Mouse (Mus musculus) cerebellum, postnatal 14 days (tissue): ENCODE results near the gene Gm11937.
A peak's percentile ranks its signal among the peaks of the same experiment; 100 is the strongest.

Experiments
- DNase-seq, 2 experiments: peaks; one replicate each; pipeline ENCODE4 v3.0.0; 2021; ENCODE audit warnings: mixed read lengths in 2 of 2

Gm11937 gene

DNA sequence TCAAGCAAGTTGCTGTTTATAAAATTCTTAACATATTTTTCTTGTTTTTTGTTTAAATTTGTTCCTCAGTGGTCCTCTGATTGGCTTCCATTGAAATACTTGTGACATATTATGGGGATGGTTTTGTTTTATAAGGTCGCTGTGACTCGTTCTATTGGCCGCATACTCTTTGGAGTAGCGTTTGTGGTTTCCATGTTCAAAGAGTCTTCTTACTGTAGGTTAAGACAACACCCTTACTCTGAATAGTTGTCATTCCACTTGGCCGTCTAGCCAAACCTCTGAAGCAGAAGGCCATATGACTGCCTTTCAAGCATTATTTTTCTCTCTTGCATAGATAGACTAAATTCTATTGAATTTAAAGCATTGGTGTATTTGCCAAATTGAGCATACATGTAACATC is 28.9 kb downstream of the Gm11937 start:
- no peak for DNase-seq

DNA sequence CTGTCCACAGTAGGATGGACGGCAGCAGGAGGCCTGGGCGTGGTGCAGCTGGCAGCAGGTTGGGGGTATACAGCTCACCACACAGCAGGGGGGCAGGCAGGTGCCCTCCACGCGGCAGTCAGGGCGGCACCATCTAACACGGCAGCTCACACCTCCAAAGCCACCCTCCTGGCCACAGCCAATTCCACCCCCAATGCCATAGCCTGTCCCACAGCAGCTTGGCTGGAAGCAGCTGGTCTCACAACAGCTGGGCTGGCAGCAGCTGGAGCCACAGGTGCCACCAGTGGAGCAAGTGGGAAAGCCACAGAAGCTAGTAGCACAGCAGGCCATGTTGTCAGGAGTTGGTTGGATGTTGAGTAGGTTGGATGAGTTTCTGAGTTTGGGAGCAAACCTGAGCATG is 29.4 kb downstream of the Gm11937 start, which contains the start of gene Krtap1-5:
TSS of gene Krtap1-5 (minus strand) at position 381 of the 400 bp plus-strand sequence.
- no peak for DNase-seq

DNA sequence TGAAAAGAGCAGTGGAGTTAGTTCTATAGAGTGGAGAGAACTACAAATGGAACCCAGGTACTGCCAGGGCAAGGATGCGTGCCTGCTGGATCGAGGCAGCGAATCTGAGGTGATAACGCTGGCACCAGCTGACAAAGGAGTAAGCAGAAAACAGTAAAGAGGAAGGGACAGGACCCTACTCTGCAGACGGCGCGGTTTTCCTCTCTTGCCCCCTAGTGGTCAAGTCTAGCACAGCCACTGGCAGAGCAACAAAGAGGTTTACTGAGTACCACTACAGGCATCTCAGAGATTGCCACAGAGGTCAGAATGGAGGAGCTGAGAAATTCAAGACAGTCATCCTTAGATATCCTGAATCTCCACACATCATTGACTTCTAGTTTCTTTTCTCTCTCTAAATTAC is 35.9 kb downstream of the Gm11937 start:
- peak; percentile 86 to 88 for DNase-seq

DNA sequence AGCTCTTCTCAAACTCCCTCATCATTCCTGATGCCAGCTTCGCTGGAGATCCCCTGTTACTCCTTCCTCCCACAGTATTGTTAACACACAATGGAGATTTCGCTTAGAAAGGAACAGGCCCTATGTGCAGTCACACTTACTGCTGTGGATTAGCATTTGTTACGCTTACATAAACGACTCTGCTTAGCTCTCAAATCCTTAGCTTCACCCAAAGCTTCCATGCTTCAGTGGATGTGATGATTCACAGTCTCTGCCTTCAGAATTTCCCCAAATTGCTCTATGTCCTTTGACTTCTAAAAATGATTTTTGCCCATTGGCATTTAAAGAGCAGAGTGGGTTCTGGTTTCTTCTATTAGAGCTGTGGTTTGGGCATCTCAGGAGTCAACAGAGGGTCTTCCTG is 36.8 kb downstream of the Gm11937 start:
- DNase-seq = no peak

DNA sequence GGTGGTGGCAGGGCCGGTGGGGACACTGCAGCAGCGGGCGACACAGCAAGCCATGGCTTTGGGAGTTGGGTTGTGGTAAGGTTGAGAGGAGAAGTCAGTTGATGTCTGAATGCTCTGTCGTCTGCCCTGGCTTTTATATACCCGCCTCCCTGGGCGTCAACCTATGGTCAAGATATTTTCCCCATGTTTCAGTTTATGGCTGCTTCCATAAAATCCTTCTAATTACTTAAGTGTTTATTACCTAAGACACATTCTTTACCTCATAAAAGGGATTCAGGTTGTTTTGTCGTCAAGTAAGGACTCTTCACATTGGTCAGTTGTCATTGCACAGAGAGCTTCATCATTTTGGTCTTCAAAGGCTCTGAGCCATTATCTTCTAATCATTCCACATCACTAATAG is 43.5 kb downstream of the Gm11937 start, which contains the start of gene Krtap3-1:
TSS of gene Krtap3-1 (minus strand) at position 101 of the 400 bp plus-strand sequence.
- DNase-seq = no peak

DNA sequence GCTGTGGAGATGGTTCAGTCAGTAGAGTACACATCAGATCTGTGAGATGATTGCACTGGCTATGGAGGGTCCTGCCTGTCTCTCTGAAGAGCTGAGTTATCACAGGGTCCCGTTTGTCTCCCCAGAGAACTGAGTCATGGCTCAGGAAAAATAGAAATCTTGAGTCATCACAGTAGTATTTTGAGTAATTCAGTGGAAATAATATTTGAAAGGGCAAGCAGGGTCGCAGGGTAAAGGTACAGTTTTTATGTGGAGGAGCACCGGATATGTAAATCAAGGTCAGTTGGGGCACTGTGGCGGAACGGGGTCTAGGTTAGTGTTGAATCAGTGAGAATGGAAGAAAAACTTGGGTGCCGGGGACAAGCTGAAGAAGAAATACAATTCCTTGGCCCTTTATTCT is 47.4 kb downstream of the Gm11937 start:
- DNase-seq = no peak
